Mouse (Mus musculus): ENCODE results near the gene Cblc. TPM values are rescaled to one million over a fixed set of nuclear protein-coding genes. Genes with fewer than 3 reads are reported as not detected.

Cblc gene
- polyA plus RNA-seq, 1 experiment from 2014 or later, result 44.4 TPM

GRCm38 (mm10) chr7:19742468-19742867 lies 54.1 kb downstream of the Cblc start:
- TF ChIP-seq EP300 (optimal IDR thresholded peaks at IDR 0.05), result no peak
- no peak for TF ChIP-seq CTCF (IDR thresholded peaks at IDR 0.05; ENCODE audit: low read depth)
- Histone ChIP-seq H3K27ac (replicated peaks) (no peak overlapping the region), H3K4me1 (replicated peaks; ENCODE audit: control insufficient read depth, insufficient read depth) (peaks cover 15% of the 10 kb centered on the region), H3K9ac (ENCODE audit: low read length) (no peak overlapping the region), H3K4me3 (ENCODE audit: low read depth, low read length) (no peak overlapping the region), H3K4me2 (replicated peaks; ENCODE audit: low read depth) (no peak overlapping the region), H3K36me3 (ENCODE audit: control insufficient read depth, insufficient read depth, low read length) (peaks cover 7% of the 10 kb centered on the region; the same call in 1 of the 2 replicates), H3K27me3 (ENCODE audit: control insufficient read depth, insufficient read depth, low read length) (no peaks in the 10 kb centered on the region), H3K9me3 (ENCODE audit: control insufficient read depth, low read length) (no peaks in the 10 kb centered on the region)
- 46% methylated on average over 5 of the region's 5 CpGs for WGBS
- DNase-seq (ENCODE audit: low spot score) (no peak), ATAC-seq (ENCODE audit: low FRiP score, low TSS enrichment) (no peak)

GRCm38 (mm10) chr7:19741329-19742031 lies 55.1 kb downstream of the Cblc start:
- Histone ChIP-seq H3K27me3 (ENCODE audit: control insufficient read depth, insufficient read depth, low read length) (no peaks in the 10 kb centered on the region), H3K4me3 (ENCODE audit: low read depth, low read length) (no peak overlapping the region), H3K27ac (replicated peaks) (peak overlapping the region; percentile 56; the same call in 1 of the 2 replicates), H3K36me3 (ENCODE audit: control insufficient read depth, insufficient read depth, low read length) (peaks cover 11% of the 10 kb centered on the region; the same call in 1 of the 2 replicates), H3K9me3 (ENCODE audit: control insufficient read depth, low read length) (no peaks in the 10 kb centered on the region), H3K9ac (ENCODE audit: low read length) (no peak overlapping the region), H3K4me2 (replicated peaks; ENCODE audit: low read depth) (no peak overlapping the region), H3K4me1 (replicated peaks; ENCODE audit: control insufficient read depth, insufficient read depth) (peaks cover 8% of the 10 kb centered on the region)
- ATAC-seq (ENCODE audit: low FRiP score, low TSS enrichment) (peak; percentile 38; the same call in 1 of the 2 replicates), DNase-seq (ENCODE audit: low spot score) (no peak)
- 15% methylated on average over 8 of the region's 8 CpGs for WGBS
- TF ChIP-seq EP300 (optimal IDR thresholded peaks at IDR 0.05) (no peak), CTCF (IDR thresholded peaks at IDR 0.05; ENCODE audit: low read depth) (no peak)

GRCm38 (mm10) chr7:19740269-19740668 lies 56.3 kb downstream of the Cblc start:
- H3K36me3 ChIP-seq (ENCODE audit: control insufficient read depth, insufficient read depth, low read length), result peaks cover 11% of the 10 kb centered on the region; the same call in 1 of the 2 replicates
- 89% methylated on average over 11 of the region's 11 CpGs for WGBS

GRCm38 (mm10) chr7:19738771-19739170 lies 57.8 kb downstream of the Cblc start:
- TF ChIP-seq EP300 (optimal IDR thresholded peaks at IDR 0.05) (no peak), CTCF (IDR thresholded peaks at IDR 0.05; ENCODE audit: low read depth) (peak; percentile 63)
- Histone ChIP-seq H3K9ac (ENCODE audit: low read length) (no peak overlapping the region), H3K9me3 (ENCODE audit: control insufficient read depth, low read length) (no peaks in the 10 kb centered on the region), H3K36me3 (ENCODE audit: control insufficient read depth, insufficient read depth, low read length) (peaks cover 11% of the 10 kb centered on the region; the same call in 1 of the 2 replicates), H3K27ac (replicated peaks) (no peak overlapping the region), H3K4me2 (replicated peaks; ENCODE audit: low read depth) (no peak overlapping the region), H3K4me3 (ENCODE audit: low read depth, low read length) (no peak overlapping the region), H3K4me1 (replicated peaks; ENCODE audit: control insufficient read depth, insufficient read depth) (peaks cover 3% of the 10 kb centered on the region; the same call in 1 of the 2 replicates), H3K27me3 (ENCODE audit: control insufficient read depth, insufficient read depth, low read length) (no peaks in the 10 kb centered on the region)
- DNase-seq (ENCODE audit: low spot score), result peak; percentile 64
- 90% methylated on average over 3 of the region's 3 CpGs for WGBS
- ATAC-seq (ENCODE audit: low FRiP score, low TSS enrichment), result no peak

More at GRCm38 (mm10) chr7:19740269-19740668, 56.3 kb downstream of the Cblc start:
- Histone ChIP-seq H3K9me3 (ENCODE audit: control insufficient read depth, low read length) (no peaks in the 10 kb centered on the region), H3K9ac (ENCODE audit: low read length) (no peak overlapping the region), H3K4me2 (replicated peaks; ENCODE audit: low read depth) (no peak overlapping the region), H3K27me3 (ENCODE audit: control insufficient read depth, insufficient read depth, low read length) (no peaks in the 10 kb centered on the region), H3K4me1 (replicated peaks; ENCODE audit: control insufficient read depth, insufficient read depth) (peaks cover 8% of the 10 kb centered on the region; the same call in 1 of the 2 replicates), H3K4me3 (ENCODE audit: low read depth, low read length) (no peak overlapping the region), H3K27ac (replicated peaks) (no peak overlapping the region)
- no peak for ATAC-seq (ENCODE audit: low FRiP score, low TSS enrichment)
- no peak for DNase-seq (ENCODE audit: low spot score)
- peak; percentile 50 for TF ChIP-seq CTCF (IDR thresholded peaks at IDR 0.05; ENCODE audit: low read depth)
- TF ChIP-seq EP300 (optimal IDR thresholded peaks at IDR 0.05), result no peak

GRCm38 (mm10) chr7:19736389-19737057 lies 60.1 kb downstream of the Cblc start:
- no peak for ATAC-seq (ENCODE audit: low FRiP score, low TSS enrichment)
- Histone ChIP-seq H3K9ac (ENCODE audit: low read length) (no peak overlapping the region), H3K4me3 (ENCODE audit: low read depth, low read length) (no peak overlapping the region), H3K4me2 (replicated peaks; ENCODE audit: low read depth) (no peak overlapping the region), H3K4me1 (replicated peaks; ENCODE audit: control insufficient read depth, insufficient read depth) (no peaks in the 10 kb centered on the region), H3K27me3 (ENCODE audit: control insufficient read depth, insufficient read depth, low read length) (no peaks in the 10 kb centered on the region), H3K36me3 (ENCODE audit: control insufficient read depth, insufficient read depth, low read length) (peaks cover 18% of the 10 kb centered on the region), H3K9me3 (ENCODE audit: control insufficient read depth, low read length) (no peaks in the 10 kb centered on the region), H3K27ac (replicated peaks) (no peak overlapping the region)
- TF ChIP-seq CTCF (IDR thresholded peaks at IDR 0.05; ENCODE audit: low read depth), result no peak
- no peak for TF ChIP-seq EP300 (optimal IDR thresholded peaks at IDR 0.05)
- WGBS, result 87% methylated on average over 16 of the region's 16 CpGs
- DNase-seq (ENCODE audit: low spot score), result no peak

Data from stomach, postnatal 0 days (tissue).